Mouse (Mus musculus) midbrain, embryonic 10.5 days (tissue): ENCODE results near the gene Sde2. TPM values are rescaled to one million over a fixed set of nuclear protein-coding genes. Genes with fewer than 3 reads are reported as not detected.

Experiments used
- polyA plus RNA-seq: library from polyadenylated mRNA; unstranded; fragments of >200 nt; fragmentation: Nextera tagmentation; extraction: Ambion mirVana; gene quantifications from 2 replicates; pipeline ENCODE4 v1.2.1, GENCODE M21; 2016

Gene Sde2
- polyA plus RNA-seq, 1 experiment from 2014 or later, result 42.1 TPM

Other genes starting within 250 kb of the Sde2 start
- gene Lin9, start 210.0 kb upstream of the Sde2 start, polyA plus RNA-seq, result 23.2 and 24.0 TPM in 2 replicates
- gene Mixl1, start 154.1 kb upstream of the Sde2 start, polyA plus RNA-seq, result 0.05 and 0.09 TPM in 2 replicates
- gene Acbd3, start 125.1 kb upstream of the Sde2 start, polyA plus RNA-seq, result 17.0 and 18.8 TPM in 2 replicates
- gene H3f3a, start 37.2 kb upstream of the Sde2 start, polyA plus RNA-seq, result 2,611 and 2,764 TPM in 2 replicates
- gene Lefty2, start 42.0 kb downstream of the Sde2 start, polyA plus RNA-seq, result not detected in 2 replicates
- 134 and 144 TPM in 2 replicates for gene Pycr2, start 53.2 kb downstream of the Sde2 start, polyA plus RNA-seq
- gene Lefty1, start 83.9 kb downstream of the Sde2 start, polyA plus RNA-seq, result 0.60 and 0.67 TPM in 2 replicates
- 2.2 and 3.6 TPM in 2 replicates for gene Tmem63a, start 91.2 kb downstream of the Sde2 start, polyA plus RNA-seq
- gene Ephx1, start 169.8 kb downstream of the Sde2 start, polyA plus RNA-seq, result 0.86 and 0.94 TPM in 2 replicates
- gene 9130409I23Rik, start 200.1 kb downstream of the Sde2 start, polyA plus RNA-seq, result not detected in 2 replicates